Mouse (Mus musculus): ENCODE measurements at regions not wholly inside any gene's neighbourhood (a gene's known extent, or its start where the extent isn't known, plus 50 kb on each side); places are given as distances from the start of the nearest gene placed in this dataset.
"Not testable (repeated sequence)": the region's sequence is repeated elsewhere in the genome, so short reads cannot be mapped to it uniquely, and the experiment has no call there.

- no peak for DNase-seq (ENCODE audit: low spot score)
Measured at GRCm38 (mm10) chr14:53993427-53993826, 260.5 kb downstream of the Dad1 start.

GRCm38 (mm10) chr14:53992712-53993286 lies 261.1 kb downstream of the Dad1 start:
- DNase-seq (ENCODE audit: low spot score), result no peak

GRCm38 (mm10) chr14:53991390-53991789 lies 262.5 kb downstream of the Dad1 start:
- DNase-seq (ENCODE audit: low spot score), result no peak

GRCm38 (mm10) chr14:53980771-53981170 lies 273.1 kb downstream of the Dad1 start:
- no peak for DNase-seq (ENCODE audit: low spot score)

GRCm38 (mm10) chr14:53961426-53961825 lies 292.5 kb downstream of the Dad1 start:
- not testable (repeated sequence) for DNase-seq (ENCODE audit: low spot score)

GRCm38 (mm10) chr14:53960779-53961178 lies 293.1 kb downstream of the Dad1 start:
- no peak for DNase-seq (ENCODE audit: low spot score)

GRCm38 (mm10) chr14:53935791-53936231 lies 318.1 kb downstream of the Dad1 start:
- not testable (repeated sequence) for DNase-seq (ENCODE audit: low spot score)

GRCm38 (mm10) chr14:53935336-53935735 lies 318.6 kb downstream of the Dad1 start:
- DNase-seq (ENCODE audit: low spot score), result not testable (repeated sequence)

- no peak for DNase-seq (ENCODE audit: low spot score)
Measured at GRCm38 (mm10) chr14:53910871-53911270, 343.0 kb downstream of the Dad1 start.

- no peak for DNase-seq (ENCODE audit: low spot score)
Measured at GRCm38 (mm10) chr14:53904578-53904977, 349.3 kb downstream of the Dad1 start.

GRCm38 (mm10) chr14:53901103-53901502 lies 352.8 kb downstream of the Dad1 start:
- no peak for DNase-seq (ENCODE audit: low spot score)

- no peak for DNase-seq (ENCODE audit: low spot score)
Measured at GRCm38 (mm10) chr14:53881304-53881703, 372.6 kb downstream of the Dad1 start.

GRCm38 (mm10) chr14:53876581-53876980 lies 377.3 kb downstream of the Dad1 start:
- DNase-seq (ENCODE audit: low spot score), result no peak

- no peak for DNase-seq (ENCODE audit: low spot score)
Measured at GRCm38 (mm10) chr14:53875736-53876135, 378.2 kb downstream of the Dad1 start.

GRCm38 (mm10) chr14:53847049-53847448 lies 406.9 kb downstream of the Dad1 start:
- DNase-seq (ENCODE audit: low spot score), result no peak

GRCm38 (mm10) chr14:53845646-53846045 lies 408.3 kb downstream of the Dad1 start:
- DNase-seq (ENCODE audit: low spot score), result no peak

- DNase-seq (ENCODE audit: low spot score), result no peak
Measured at GRCm38 (mm10) chr14:53832553-53832952, 421.4 kb downstream of the Dad1 start.

GRCm38 (mm10) chr14:53831651-53832050 lies 422.3 kb downstream of the Dad1 start:
- DNase-seq (ENCODE audit: low spot score), result no peak

- no peak for DNase-seq (ENCODE audit: low spot score)
Measured at GRCm38 (mm10) chr14:53830717-53831116, 423.2 kb downstream of the Dad1 start.

GRCm38 (mm10) chr14:53826782-53827181 lies 427.1 kb downstream of the Dad1 start:
- DNase-seq (ENCODE audit: low spot score), result no peak

- DNase-seq (ENCODE audit: low spot score), result no peak
Measured at GRCm38 (mm10) chr14:53806231-53806630, 447.7 kb downstream of the Dad1 start.

GRCm38 (mm10) chr14:53803698-53804620 lies 449.9 kb downstream of the Dad1 start:
- no peak for DNase-seq (ENCODE audit: low spot score)

GRCm38 (mm10) chr14:53802547-53802946 lies 451.4 kb downstream of the Dad1 start:
- DNase-seq (ENCODE audit: low spot score), result no peak
